Mouse (Mus musculus) liver, adult 2 months (tissue): Measurements from ENCODE around the gene Zbtb20. TPM values are rescaled to one million over a fixed set of nuclear protein-coding genes. Genes with fewer than 3 reads are reported as not detected.

Experiments used
- DNase-seq: peaks from one replicate; pipeline ENCODE4 v3.0.0-alpha.2; 2011; ENCODE audit warnings: low read depth, low spot score; ENCODE audit errors: extremely low read depth
- H3K27ac ChIP-seq: fragments of 200-500 bp; replicated peaks from 2 replicates; pipeline ENCODE4 v1.5.1; 2012; ENCODE audit warnings: low read depth, mild to moderate bottlenecking, control low read depth, inconsistent platforms, low read length; ENCODE audit not compliant: insufficient read depth
- H3K27me3 ChIP-seq: fragments of 200-500 bp; 2 replicates; pipeline ENCODE4 v1.6.1; 2012; ENCODE audit warnings: mild to moderate bottlenecking, moderate library complexity, low read length, inconsistent platforms; ENCODE audit not compliant: control insufficient read depth, insufficient read depth
- H3K36me3 ChIP-seq: fragments of 200-500 bp; 2 replicates; pipeline ENCODE4 v1.6.1; 2012; ENCODE audit warnings: low read length, inconsistent platforms; ENCODE audit not compliant: control insufficient read depth, insufficient read depth
- H3K4me1 ChIP-seq: fragments of 200-500 bp; 2 replicates; pipeline ENCODE4 v1.6.1; 2011; ENCODE audit warnings: low read length; ENCODE audit not compliant: control insufficient read depth, insufficient read depth
- H3K4me3 ChIP-seq: fragments of 200-500 bp; 2 replicates; pipeline ENCODE4 v1.5.1; 2011; ENCODE audit warnings: low read depth, mild to moderate bottlenecking, control low read depth, low read length, moderate library complexity; ENCODE audit not compliant: insufficient read depth
- H3K79me2 ChIP-seq: fragments of 200-500 bp; 2 replicates; pipeline ENCODE4 v1.6.1; 2012; ENCODE audit warnings: inconsistent platforms, mild to moderate bottlenecking, low read length, moderate library complexity; ENCODE audit not compliant: control insufficient read depth, insufficient read depth
- H3K9ac ChIP-seq: fragments of 200-500 bp; 2 replicates; pipeline ENCODE4 v1.6.1; 2012; ENCODE audit warnings: low read depth, mild to moderate bottlenecking, control low read depth, inconsistent platforms, low read length
- CTCF ChIP-seq: fragments of 200-500 bp; IDR thresholded peaks from 2 replicates; pipeline ENCODE4 v1.5.1; 2011; ENCODE audit warnings: low read depth, low read length, control low read depth
- POLR2A ChIP-seq: fragments of 200-500 bp; IDR thresholded peaks from 2 replicates; pipeline ENCODE4 v1.6.1; 2011; ENCODE audit warnings: low read length, control low read depth; ENCODE audit not compliant: insufficient read depth; ENCODE audit errors: extremely low read depth
- WGBS: fragments of 180-500 bp; shearing (Covaris S2); methylation state at CpG from one replicate; pipeline ENCODE4 v1.1.7; 2018; 5-methylcytosine and 5-hydroxymethylcytosine counted together
- polyA plus RNA-seq: library from polyadenylated mRNA; depleted of rRNA; stranded (reverse); fragments of >200 nt; gene quantifications from 2 replicates; pipeline ENCODE4 v1.2.3, GENCODE M21; 2012
- total RNA-seq: library from RNA; depleted of rRNA; stranded (reverse); fragments of >200 nt; gene quantifications from 2 replicates; pipeline ENCODE4 v1.2.3, GENCODE M21; 2014

Gene Zbtb20
- total and polyA plus RNA-seq, 2 experiments: 17.8 to 52.6 TPM

DNA sequence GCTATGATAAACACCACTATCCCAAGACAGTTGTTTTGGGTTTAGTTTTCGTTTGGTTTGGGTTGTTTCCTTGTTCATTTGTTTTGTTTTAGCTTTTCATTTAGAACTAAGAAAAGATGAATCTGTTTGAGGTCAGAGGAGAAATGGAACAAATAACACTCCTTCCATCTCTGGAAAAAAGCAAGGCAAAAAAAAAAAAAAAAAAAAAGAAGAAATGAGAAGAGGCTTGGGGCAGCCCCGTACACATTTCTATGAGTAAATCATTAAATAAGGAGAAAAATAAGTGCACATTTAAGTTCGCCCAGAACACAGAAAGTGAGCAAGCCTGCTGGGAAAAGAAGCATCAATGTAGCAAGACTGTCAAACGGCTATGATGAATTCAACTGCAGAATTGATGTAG, 690.2 kb downstream of the Zbtb20 start:
- H3K4me3 ChIP-seq: no peak overlapping the region
- no peaks in the 10 kb centered on the region for H3K4me1 ChIP-seq
- H3K79me2 ChIP-seq: peaks cover 6% of the 10 kb centered on the region; the same call in 1 of the 2 replicates
- 81% methylated on average over 4 of the region's 4 CpGs for WGBS
- TF ChIP-seq CTCF (no peak), POLR2A (no peak)
- H3K36me3 ChIP-seq: peaks cover 8% of the 10 kb centered on the region; the same call in 1 of the 2 replicates
- no peak overlapping the region for H3K27ac ChIP-seq
- DNase-seq: no peak
- no peak overlapping the region for H3K9ac ChIP-seq
- no peaks in the 10 kb centered on the region for H3K27me3 ChIP-seq

DNA sequence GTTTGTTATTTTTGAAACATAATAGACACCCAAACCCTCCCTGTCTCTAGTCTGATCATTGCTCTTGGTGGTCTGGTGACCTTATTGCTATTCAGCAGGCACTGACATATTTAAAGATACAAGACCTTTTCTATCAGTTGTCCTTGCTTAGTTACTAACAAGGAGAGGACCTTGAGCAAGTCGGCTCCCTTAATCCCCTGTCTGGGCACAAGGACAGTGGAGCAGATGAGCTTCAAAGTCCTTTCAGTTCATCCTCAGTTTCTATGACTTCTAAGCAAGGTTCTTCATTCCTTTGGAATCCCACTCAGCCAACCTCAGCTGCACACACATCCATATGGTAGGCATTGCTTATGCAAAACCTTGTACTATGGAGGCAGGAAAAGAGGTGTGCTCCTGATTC, 690.8 kb downstream of the Zbtb20 start:
- H3K27me3 ChIP-seq: no peaks in the 10 kb centered on the region
- no peak overlapping the region for H3K27ac ChIP-seq
- H3K79me2 ChIP-seq: peaks cover 6% of the 10 kb centered on the region; the same call in 1 of the 2 replicates
- H3K36me3 ChIP-seq: peaks cover 15% of the 10 kb centered on the region
- no peak overlapping the region for H3K9ac ChIP-seq
- no peaks in the 10 kb centered on the region for H3K4me1 ChIP-seq
- WGBS: 76% methylated on average over 1 of the region's 1 CpGs
- DNase-seq: no peak
- TF ChIP-seq CTCF: no peak
- TF ChIP-seq POLR2A: no peak
- no peak overlapping the region for H3K4me3 ChIP-seq

DNA sequence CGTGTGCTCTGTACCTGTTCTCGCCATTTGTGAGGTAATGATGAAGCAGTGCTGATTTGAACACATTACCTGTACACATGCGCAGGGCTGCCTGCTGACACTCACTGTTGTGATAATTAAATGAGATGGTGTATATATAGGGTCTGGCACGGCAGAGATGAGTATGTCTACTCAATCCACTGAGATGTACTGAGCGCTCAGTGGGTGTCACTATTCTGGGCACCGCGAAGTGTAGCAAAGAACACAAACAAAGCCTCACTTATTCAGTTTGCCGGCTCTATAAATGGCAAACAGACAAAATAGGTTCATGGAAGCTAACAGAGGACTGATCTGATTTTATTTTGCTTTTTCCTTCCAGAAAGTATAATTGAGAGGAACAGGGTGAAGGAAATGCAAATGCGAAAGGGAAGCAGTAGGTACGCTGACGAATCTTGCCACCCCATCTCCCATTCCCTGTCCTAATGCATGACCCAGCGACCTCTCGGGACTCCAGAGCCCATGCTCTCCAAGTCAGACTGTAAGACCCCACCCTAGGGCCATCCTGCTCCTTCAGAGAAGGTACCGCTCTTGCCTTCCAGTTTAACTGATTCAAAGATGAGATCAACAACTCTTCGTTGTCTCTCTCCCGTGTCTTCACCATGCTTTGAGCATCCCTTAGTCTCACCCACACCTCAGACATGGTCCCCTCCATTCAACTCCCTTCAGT, 695.8 kb downstream of the Zbtb20 start:
- Histone ChIP-seq H3K4me1 (peaks cover 4% of the 10 kb centered on the region), H3K9ac (no peak overlapping the region), H3K4me3 (no peak overlapping the region), H3K36me3 (peaks cover 21% of the 10 kb centered on the region), H3K79me2 (peaks cover 12% of the 10 kb centered on the region; the same call in 1 of the 2 replicates), H3K27me3 (no peaks in the 10 kb centered on the region), H3K27ac (no peak overlapping the region)
- WGBS: 93% methylated on average over 16 of the region's 16 CpGs
- TF ChIP-seq CTCF: no peak
- no peak for TF ChIP-seq POLR2A
- no peak for DNase-seq

DNA sequence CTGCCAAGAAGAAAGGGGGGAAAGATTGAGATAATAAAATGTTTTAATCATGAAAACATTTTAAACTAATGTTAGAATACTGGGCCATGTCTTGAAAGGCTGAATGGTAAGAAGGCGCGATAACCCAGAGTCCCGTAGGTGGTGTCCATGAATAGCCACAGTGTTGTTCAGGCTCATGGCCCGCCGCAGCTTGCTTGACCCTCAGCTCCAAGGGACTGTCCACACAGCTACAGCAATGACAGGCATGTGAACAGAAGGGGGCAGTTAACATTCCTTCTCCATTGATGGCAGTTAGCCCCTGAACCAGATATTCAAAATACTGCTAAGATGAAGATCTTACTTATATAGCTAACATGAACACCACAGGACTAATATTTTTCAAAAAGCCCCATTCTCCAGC, 696.5 kb downstream of the Zbtb20 start:
- Histone ChIP-seq H3K9ac (no peak overlapping the region), H3K79me2 (peaks cover 12% of the 10 kb centered on the region; the same call in 1 of the 2 replicates), H3K36me3 (peaks cover 26% of the 10 kb centered on the region), H3K4me3 (no peak overlapping the region), H3K27me3 (no peaks in the 10 kb centered on the region), H3K27ac (no peak overlapping the region), H3K4me1 (peaks cover 4% of the 10 kb centered on the region)
- no peak for DNase-seq
- no peak for TF ChIP-seq CTCF
- no peak for TF ChIP-seq POLR2A
- 97% methylated on average over 5 of the region's 5 CpGs for WGBS

DNA sequence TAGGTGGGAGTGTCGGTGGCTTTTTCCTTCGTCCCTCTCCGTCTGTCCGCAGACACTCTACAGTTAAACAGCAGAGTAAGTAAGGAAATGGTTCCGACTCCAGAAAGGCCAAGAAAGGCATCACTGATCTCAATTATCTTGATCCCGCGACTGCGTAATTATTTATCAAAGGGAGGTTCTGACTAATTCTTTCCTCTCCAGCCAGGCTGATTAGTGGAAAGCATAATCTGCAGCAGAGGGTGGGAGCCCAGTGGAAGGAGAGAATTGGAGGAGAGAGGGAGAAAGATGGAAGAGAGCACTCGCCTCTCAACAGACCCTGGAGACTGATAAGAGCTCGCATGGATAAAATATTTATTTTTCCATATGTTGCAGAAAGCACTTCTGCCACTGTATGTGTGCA, 697.1 kb downstream of the Zbtb20 start:
- DNase-seq: no peak
- 82% methylated on average over 10 of the region's 10 CpGs for WGBS
- Histone ChIP-seq H3K9ac (no peak overlapping the region), H3K36me3 (peaks cover 28% of the 10 kb centered on the region), H3K27ac (no peak overlapping the region), H3K4me3 (no peak overlapping the region), H3K4me1 (peaks cover 4% of the 10 kb centered on the region), H3K27me3 (no peaks in the 10 kb centered on the region), H3K79me2 (peaks cover 12% of the 10 kb centered on the region; the same call in 1 of the 2 replicates)
- TF ChIP-seq POLR2A: no peak
- TF ChIP-seq CTCF: no peak

DNA sequence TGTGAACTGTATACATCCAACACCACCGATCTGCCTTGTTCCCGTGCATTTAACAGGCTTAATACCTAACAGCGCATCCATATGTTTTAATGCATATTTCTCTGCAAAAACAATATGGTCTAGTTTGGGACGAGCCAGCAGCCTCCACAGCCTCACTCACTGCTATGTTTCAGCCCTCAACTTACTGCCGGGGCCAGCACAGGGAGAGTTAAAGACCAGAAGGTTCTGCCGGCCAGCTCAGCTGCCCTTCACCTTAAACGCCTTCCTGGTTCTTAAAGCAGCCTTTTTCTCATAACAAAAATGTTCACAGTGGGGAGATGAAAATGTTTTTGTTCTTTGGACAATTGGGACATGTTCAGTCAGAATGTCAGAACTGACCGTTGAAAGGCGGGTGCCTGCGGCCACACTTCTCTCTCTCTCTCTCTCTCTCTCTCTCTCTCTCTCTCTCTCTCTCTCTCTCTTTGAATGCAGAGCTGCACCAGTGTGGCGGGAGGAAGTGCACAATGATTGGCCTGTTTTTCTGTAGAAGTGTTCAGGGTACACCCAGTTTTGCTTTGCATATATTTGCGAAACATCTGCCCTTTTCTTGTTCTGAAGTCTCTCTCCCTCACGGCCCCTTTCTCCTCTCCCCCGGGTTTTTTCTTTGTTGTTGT, 697.6 kb downstream of the Zbtb20 start:
- Histone ChIP-seq H3K4me1 (peaks cover 4% of the 10 kb centered on the region), H3K9ac (no peak overlapping the region), H3K4me3 (no peak overlapping the region), H3K27ac (0 out of 2 replicates have a peak overlapping the region, but pooled peaks have one; percentile 26), H3K79me2 (peaks cover 9% of the 10 kb centered on the region; the same call in 1 of the 2 replicates), H3K36me3 (peaks cover 29% of the 10 kb centered on the region), H3K27me3 (no peaks in the 10 kb centered on the region)
- DNase-seq: peak; percentile 64
- TF ChIP-seq CTCF (no peak), POLR2A (no peak)
- WGBS: 55% methylated on average over 14 of the region's 14 CpGs
